Mouse (Mus musculus): ENCODE results near the gene Dusp7.

Gene Dusp7

DNA sequence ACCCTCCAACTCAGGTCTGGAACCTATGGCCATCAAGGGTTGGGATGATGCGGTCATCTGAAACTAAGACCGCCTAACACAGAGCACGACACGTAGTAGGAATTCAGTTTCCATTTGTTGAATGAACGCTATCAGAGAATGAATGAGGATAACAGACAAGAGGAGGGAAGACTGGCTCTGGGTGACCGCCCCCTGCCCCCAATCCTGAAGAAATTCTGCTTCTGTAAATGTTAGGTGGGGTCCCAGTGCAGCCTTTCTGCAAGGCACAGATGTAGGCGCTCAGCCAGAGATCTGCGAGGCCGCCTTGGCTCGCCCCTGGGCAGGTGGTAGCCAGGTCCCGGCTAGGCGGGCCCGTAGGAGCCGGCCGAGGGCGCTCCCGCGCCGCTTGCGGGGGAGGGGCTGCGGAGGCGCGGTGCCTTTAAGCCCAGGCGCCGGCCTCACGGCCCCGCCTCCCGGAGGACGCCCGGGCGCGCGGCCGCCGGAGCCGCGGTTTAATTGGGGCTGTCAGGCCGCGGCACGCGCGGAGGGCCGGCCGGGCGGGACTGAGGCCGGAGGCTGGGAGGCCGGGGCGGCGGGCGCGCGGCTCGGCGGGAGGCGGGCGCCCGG is at the start of gene Dusp7:
Gene Dusp7 (plus strand): TSS at position 521 of the 606 bp plus-strand sequence.
- peak; percentile 78 for DNase-seq (ENCODE audit: low spot score)

- DNase-seq (ENCODE audit: low spot score): no peak
These were observed 49.3 kb upstream of the Dusp7 start for GRCm38 (mm10) chr9:106319095-106319494.

GRCm38 (mm10) chr9:106322497-106322896 is 45.9 kb upstream of the Dusp7 start:
- DNase-seq (ENCODE audit: low spot score): no peak

DNA sequence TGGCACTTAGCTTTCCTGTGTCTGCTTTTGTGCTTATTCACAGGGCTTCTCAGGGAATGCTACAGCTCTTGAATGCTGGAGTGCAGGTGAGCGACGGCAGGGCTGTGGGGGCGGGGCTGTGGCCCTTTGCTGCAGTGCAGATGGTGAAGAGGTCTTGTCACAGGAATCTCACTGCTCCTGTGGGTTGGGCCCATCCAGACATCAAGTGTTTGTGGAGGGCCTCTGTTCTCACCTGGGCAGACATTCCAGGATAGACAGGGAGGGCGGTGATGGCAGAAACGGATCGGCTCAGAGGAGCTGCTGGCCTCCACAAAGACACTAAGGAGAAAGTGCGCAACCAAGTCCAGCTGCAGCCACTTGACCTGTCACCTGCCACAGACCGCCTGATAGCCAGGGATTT is 42.2 kb upstream of the Dusp7 start:
- no peak for DNase-seq (ENCODE audit: low spot score)

DNA sequence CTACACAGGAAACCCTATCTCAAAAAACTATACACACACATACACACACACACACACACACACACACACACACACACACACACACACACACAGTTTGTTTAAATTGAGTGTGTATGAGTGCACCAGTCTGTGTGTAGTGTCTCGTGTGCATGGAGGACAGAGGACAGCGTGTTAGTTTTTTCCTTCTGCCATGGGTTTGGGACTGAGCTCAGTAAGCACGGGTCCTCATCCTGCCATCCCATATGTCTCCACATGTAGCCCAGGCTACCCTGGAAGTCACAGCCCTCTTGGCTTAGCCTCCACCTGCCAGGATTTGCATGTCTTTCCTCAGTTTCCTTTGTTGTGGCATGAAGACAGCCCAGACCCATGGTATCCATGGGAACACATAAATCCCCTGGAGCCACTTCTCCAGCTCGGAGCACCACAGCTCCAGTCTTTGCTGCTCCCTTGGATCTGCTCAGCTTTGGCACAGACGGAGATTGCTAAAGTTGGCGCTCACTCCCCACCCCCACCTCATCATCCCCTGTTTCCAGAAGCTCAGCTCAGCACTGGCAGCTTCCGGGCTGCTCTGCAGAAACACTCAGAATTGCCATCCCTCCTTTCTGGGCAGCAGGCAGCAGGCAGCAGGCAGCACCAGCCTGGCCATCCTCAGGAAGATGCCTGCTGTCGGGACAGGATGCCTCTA is 41.2 kb upstream of the Dusp7 start:
- no peak for DNase-seq (ENCODE audit: low spot score)

DNA sequence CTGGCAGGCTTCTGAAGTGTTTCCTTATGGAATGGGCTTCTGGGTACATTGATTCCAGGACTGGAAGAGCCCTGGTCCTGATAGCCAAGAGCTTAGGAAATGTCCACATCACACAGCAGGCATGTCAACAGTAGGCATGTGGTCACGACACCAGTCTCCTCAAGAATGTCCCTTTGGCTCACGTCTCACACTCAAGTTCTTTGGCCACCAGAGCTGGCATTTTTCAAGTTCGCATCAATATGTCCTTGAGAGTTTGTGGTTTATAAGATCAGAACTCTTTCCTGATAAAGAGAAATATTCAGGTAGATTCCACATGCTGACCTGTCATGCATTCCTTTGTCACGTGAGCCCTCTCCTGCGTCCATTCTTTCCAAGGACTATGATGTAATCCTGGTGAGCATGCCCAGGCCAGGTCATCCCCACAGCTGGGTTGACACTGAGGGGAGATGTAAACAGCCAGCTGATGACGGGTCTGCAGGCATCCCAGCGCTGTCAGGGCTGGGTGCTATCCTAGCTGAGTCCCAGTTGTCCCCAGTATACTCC is 40.3 kb upstream of the Dusp7 start:
- no peak for DNase-seq (ENCODE audit: low spot score)

DNA sequence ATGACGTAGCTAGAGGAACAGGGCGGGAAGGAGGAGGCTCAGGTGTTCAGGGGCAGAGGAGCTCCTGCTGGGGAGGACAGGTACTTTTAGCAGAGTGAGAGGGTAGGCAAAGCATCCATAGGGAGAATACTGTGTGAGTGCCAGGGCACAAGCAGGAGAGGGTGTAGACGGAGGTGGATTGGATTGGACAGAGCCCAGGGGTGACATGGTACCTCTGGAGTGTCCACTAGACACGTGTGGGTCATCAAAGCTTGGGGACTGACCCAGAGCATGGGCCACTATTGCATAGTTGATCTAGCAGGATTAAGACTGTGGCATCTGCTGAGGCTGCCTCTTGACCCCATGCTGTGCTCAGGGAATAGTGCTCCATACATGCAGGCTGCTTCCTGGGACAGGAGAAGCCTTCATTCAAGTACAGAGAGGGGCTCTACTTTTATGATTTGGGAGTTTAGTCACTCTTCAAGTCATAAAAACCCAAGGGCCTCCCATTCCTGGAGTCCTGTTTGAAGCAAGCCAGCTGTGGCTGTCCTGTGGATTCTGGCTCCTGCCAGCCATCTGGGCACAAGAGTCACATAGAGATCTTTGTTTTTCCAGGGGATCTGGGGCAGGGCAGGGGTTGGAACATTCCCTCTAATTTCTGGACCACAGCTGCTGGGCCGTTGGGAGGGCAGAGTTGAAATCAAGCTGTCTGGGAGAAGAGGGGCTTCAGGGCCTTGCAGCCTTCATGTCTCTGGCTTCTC is 39.5 kb upstream of the Dusp7 start:
- DNase-seq (ENCODE audit: low spot score): no peak

- no peak for DNase-seq (ENCODE audit: low spot score)
These were observed 35.7 kb upstream of the Dusp7 start for GRCm38 (mm10) chr9:106332746-106333145.

- DNase-seq (ENCODE audit: low spot score): no peak
These were observed 30.8 kb upstream of the Dusp7 start for GRCm38 (mm10) chr9:106337620-106338019.

DNA sequence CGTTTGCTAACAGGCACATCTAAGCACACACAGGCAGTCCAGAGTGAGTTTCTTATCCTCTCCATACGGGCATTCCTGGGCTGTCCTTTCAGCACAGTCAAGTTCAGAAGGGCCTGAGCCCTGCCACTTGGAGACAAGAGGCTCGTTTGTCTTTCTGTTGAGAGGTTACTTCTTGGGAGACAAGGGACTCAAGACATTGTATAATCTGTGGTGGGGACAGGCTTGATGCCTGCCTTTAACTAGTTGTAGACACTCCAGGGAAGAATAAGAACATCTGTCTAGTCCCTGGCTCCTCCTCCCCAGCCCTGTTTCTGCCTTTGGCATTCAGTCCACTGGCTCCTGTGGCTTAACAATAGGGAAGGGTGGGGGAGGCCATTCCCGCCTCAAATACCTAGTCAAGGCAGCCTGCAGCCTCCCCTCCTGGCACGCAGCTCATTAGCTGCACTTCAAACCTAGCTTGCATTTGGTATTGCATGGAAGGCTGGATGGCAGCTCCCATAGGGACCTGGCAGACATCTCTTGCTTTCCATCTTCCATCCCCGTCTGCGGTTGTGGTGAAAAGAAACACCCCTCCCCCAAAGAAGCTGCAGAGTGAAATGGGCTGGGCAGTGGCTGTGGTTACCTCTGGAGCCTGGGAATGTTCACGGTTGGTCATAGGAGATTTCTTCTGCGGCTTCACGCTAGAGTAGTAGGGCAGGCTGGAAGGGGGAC is 29.8 kb upstream of the Dusp7 start:
- DNase-seq (ENCODE audit: low spot score): no peak

GRCm38 (mm10) chr9:106339173-106339558 is 29.3 kb upstream of the Dusp7 start:
- DNase-seq (ENCODE audit: low spot score): no peak

GRCm38 (mm10) chr9:106339730-106340129 is 28.7 kb upstream of the Dusp7 start:
- DNase-seq (ENCODE audit: low spot score): no peak

GRCm38 (mm10) chr9:106340501-106341312 is 27.7 kb upstream of the Dusp7 start:
- DNase-seq (ENCODE audit: low spot score): no peak

GRCm38 (mm10) chr9:106341313-106341686 is 27.1 kb upstream of the Dusp7 start:
- DNase-seq (ENCODE audit: low spot score): no peak

GRCm38 (mm10) chr9:106342573-106342972 is 25.9 kb upstream of the Dusp7 start:
- DNase-seq (ENCODE audit: low spot score): no peak

DNA sequence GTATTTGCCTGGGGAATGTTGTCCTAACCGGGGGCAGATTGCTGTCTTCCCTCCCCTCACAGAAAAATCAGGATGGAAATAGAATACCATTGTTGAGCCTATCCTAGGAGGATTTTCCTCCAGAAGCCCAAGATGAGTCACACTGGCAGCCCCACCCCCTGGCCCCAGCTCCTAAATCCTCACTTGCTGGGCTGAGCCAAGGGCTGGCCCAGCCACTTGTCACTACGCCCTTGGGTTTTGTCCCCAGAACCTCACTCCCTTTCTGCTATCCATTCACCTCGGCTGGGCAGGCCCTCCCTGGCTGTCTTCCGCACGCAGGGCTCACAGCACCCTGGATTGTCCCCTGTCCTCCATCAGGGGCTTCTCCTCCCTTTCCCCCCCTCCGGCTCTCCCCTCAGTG is 23.3 kb upstream of the Dusp7 start:
- DNase-seq (ENCODE audit: low spot score): peak; percentile 38

DNA sequence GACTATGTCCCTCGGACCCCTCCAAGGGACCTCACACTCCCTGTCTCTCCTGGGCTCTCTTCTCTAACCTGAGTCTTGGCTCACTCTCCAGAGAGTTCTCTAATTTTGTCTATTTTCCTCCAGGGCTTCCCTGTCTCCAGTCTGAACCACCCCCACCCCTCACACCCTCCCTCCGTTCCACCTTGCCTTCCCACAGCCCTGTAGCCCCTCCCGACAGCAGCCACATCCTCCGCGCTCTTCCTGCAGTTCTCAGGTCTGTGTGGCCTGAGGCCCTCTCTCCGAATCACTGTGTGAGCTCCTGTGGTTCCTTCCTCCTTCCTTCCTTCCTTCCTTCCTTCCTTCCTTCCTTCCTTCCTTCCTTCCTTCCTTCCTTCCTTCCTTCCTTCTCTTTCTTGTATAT is 22.8 kb upstream of the Dusp7 start:
- no peak for DNase-seq (ENCODE audit: low spot score)

- no peak for DNase-seq (ENCODE audit: low spot score)
These were observed 20.2 kb upstream of the Dusp7 start for GRCm38 (mm10) chr9:106348281-106348680.

- DNase-seq (ENCODE audit: low spot score): no peak
These were observed 19.4 kb upstream of the Dusp7 start for GRCm38 (mm10) chr9:106349075-106349474.

- no peak for DNase-seq (ENCODE audit: low spot score)
These were observed 17.3 kb upstream of the Dusp7 start for GRCm38 (mm10) chr9:106351178-106351577.

DNA sequence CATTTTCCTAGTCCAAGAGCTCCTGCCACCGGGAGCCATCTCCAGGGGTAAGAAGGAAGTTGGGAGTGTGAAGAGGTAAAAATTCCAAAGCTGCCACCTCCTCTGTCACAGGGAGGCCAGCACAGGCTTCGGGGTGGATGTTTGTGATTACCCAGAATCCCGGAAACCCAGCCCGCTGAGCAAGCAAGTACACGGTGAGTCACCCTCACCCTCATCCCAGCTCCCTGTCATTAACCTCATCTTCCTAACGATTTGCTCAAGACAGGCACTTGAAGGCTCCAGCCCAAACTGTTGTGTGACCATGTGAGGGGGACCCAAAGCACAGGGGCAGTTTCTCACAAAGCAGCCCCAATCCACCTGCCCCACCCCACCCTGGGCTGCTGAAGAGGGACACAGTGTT is 14.7 kb upstream of the Dusp7 start:
- DNase-seq (ENCODE audit: low spot score): no peak

- DNase-seq (ENCODE audit: low spot score): no peak
These were observed 13.6 kb upstream of the Dusp7 start for GRCm38 (mm10) chr9:106354810-106355209.

All from ovary, adult 18-20 months (tissue).